Mouse (Mus musculus) MEL (cell line): ENCODE measurements around the gene Tsen15.

Experiments used
- CHD1 ChIP-seq: IDR thresholded peaks from 2 replicates; pipeline ENCODE4 v1.6.1; 2012; ENCODE audit warnings: low read depth, mild to moderate bottlenecking, inconsistent platforms, low read length, improper control_type of control experiment
- CTCF ChIP-seq, 3 experiments: IDR thresholded peaks in 2 of 3; conservative IDR thresholded peaks in 1 of 3; 2 replicates each; pipeline ENCODE4 v1.5.1; 2011 to 2012; ENCODE audit warnings: low read length in 3 of 3, low read depth in 2 of 3, mild to moderate bottlenecking in 2 of 3, improper control_type of control experiment in 1 of 3, inconsistent platforms in 1 of 3, mixed read lengths in 1 of 3, moderate library complexity in 1 of 3; ENCODE audit not compliant: control insufficient read depth in 1 of 3, insufficient read depth in 1 of 3, poor library complexity in 1 of 3, severe bottlenecking in 1 of 3
- GATA1 ChIP-seq: IDR thresholded peaks from 2 replicates; pipeline ENCODE4 v1.6.1; 2011; ENCODE audit warnings: low read depth, low read length, improper control_type of control experiment
- KAT2A ChIP-seq: conservative IDR thresholded peaks from 2 replicates; pipeline ENCODE4 v1.6.1; 2012; ENCODE audit warnings: low read depth, low read length, improper control_type of control experiment, inconsistent platforms
- MAX ChIP-seq: IDR thresholded peaks from 2 replicates; pipeline ENCODE4 v1.6.1; 2011; ENCODE audit warnings: low read length, improper control_type of control experiment
- NRF1 ChIP-seq: IDR thresholded peaks from 2 replicates; pipeline ENCODE4 v1.6.1; 2014; ENCODE audit warnings: low read depth, mild to moderate bottlenecking, inconsistent platforms, low read length, improper control_type of control experiment, moderate library complexity; ENCODE audit not compliant: poor library complexity, insufficient read depth, severe bottlenecking
- POLR2A ChIP-seq, 2 experiments: IDR thresholded peaks; 2 replicates each; pipeline ENCODE4 v1.6.1; 2011 to 2012; ENCODE audit warnings: low read length in 2 of 2, mild to moderate bottlenecking in 2 of 2, control low read depth in 1 of 2, improper control_type of control experiment in 1 of 2, low read depth in 1 of 2, moderate library complexity in 1 of 2; ENCODE audit not compliant: control insufficient read depth in 1 of 2, insufficient read depth in 1 of 2, poor library complexity in 1 of 2
- TAL1 ChIP-seq: IDR thresholded peaks from 2 replicates; pipeline ENCODE4 v1.6.1; 2012; ENCODE audit warnings: mild to moderate bottlenecking, inconsistent platforms, low read length, moderate library complexity, mixed read lengths
- ZC3H11A ChIP-seq: IDR thresholded peaks from 2 replicates; pipeline ENCODE4 v1.6.1; 2012; ENCODE audit warnings: low read depth, mild to moderate bottlenecking, inconsistent platforms, low read length, improper control_type of control experiment

GRCm38 (mm10) chr1:152378311-152378710, 8.2 kb downstream of the Tsen15 start:
- TF ChIP-seq KAT2A, result no peak
- TF ChIP-seq MAX, result no peak
- no peak for TF ChIP-seq CTCF (IDR thresholded peaks at IDR 0.05 in 2 of 3, conservative IDR thresholded peaks at IDR 0.05 in 1 of 3; ENCODE audit: control insufficient read depth in 1 of 3, insufficient read depth in 1 of 3, low read depth in 2 of 3, low read length in 3 of 3, poor library complexity in 1 of 3, severe bottlenecking in 1 of 3)
- no peak for TF ChIP-seq POLR2A (IDR thresholded peaks at IDR 0.05; ENCODE audit: control insufficient read depth in 1 of 2, insufficient read depth in 1 of 2, low read depth in 1 of 2, low read length in 2 of 2, poor library complexity in 1 of 2)
- TF ChIP-seq NRF1, result no peak
- no peak for TF ChIP-seq GATA1
- no peak for TF ChIP-seq CHD1
- no peak for TF ChIP-seq ZC3H11A
- no peak for TF ChIP-seq TAL1
